Comparison of ENCODE assay signal across 20 mouse cellular contexts in genomic region chr1:73991226-73991625, GRCm38 (mm10).
DNase-seq lines count a peak whose midpoint lies in the region; ATAC-seq and TF ChIP-seq lines count a peak whose summit lies in the region.
"Had no signal": no experiment of that assay in that cellular context is flagged by ENCODE, and none has a peak within 500 bp of the region (broad histone marks: within the 10 kb centered on the region; RNA-seq: fewer than 3 reads in every experiment).

No protein-coding gene starts in this region.

- H3K27ac ChIP-seq in intestine, postnatal 0 days (ENCODE audit: low read depth, low read length), result no peak overlapping the region
- no peak overlapping the region for H3K27ac ChIP-seq in intestine, embryonic 16.5 days (ENCODE audit: low read length)
- no peak overlapping the region for H3K27ac ChIP-seq in hindbrain, postnatal 0 days
- H3K27ac ChIP-seq: embryonic facial prominence, embryonic 13.5 days; liver, embryonic 15.5 days; midbrain, embryonic 13.5 days; neural tube, embryonic 15.5 days had no signal

- H3K4me1 ChIP-seq in intestine, postnatal 0 days (replicated peaks; ENCODE audit: control insufficient read depth, insufficient read depth, low read length), result 0 out of 2 replicates have a peak, but pooled peaks cover 4% of the 10 kb centered on the region
- H3K4me1 ChIP-seq in intestine, embryonic 16.5 days (ENCODE audit: control insufficient read depth, insufficient read depth, low read length), result no peaks in the 10 kb centered on the region
- no peaks in the 10 kb centered on the region for H3K4me1 ChIP-seq in hindbrain, postnatal 0 days (ENCODE audit: insufficient read depth, low read length)
- H3K4me1 ChIP-seq: liver, embryonic 15.5 days; midbrain, embryonic 13.5 days; neural tube, embryonic 15.5 days had no signal

- no peaks in the 10 kb centered on the region for H3K9me3 ChIP-seq in intestine, postnatal 0 days (ENCODE audit: control insufficient read depth)
- H3K9me3 ChIP-seq in intestine, embryonic 16.5 days (ENCODE audit: control insufficient read depth, low read length), result no peaks in the 10 kb centered on the region
- H3K9me3 ChIP-seq in hindbrain, postnatal 0 days (ENCODE audit: low read length), result no peaks in the 10 kb centered on the region
- H3K9me3 ChIP-seq: embryonic facial prominence, embryonic 13.5 days; liver, embryonic 15.5 days; midbrain, embryonic 13.5 days; neural tube, embryonic 15.5 days had no signal

- H3K36me3 ChIP-seq in intestine, postnatal 0 days (ENCODE audit: control insufficient read depth, insufficient read depth), result peaks cover 29% of the 10 kb centered on the region; the same call in 1 of the 2 replicates
- H3K36me3 ChIP-seq in intestine, embryonic 16.5 days (ENCODE audit: control insufficient read depth, insufficient read depth, low read length), result peaks cover 4% of the 10 kb centered on the region; the same call in 1 of the 2 replicates
- no peaks in the 10 kb centered on the region for H3K36me3 ChIP-seq in hindbrain, postnatal 0 days (ENCODE audit: insufficient read depth, low read length)
- H3K36me3 ChIP-seq: midbrain, embryonic 13.5 days; neural tube, embryonic 15.5 days had no signal

- DNase-seq in layer of hippocampus, adult 11-12 months (ENCODE audit: low spot score), result peak; percentile 62
- DNase-seq in layer of hippocampus, postnatal 10 days (ENCODE audit: low spot score in 2 of 2), result no peak
- peak; percentile 83 for DNase-seq in brain, adult 2 months (ENCODE audit: low read depth, low spot score)
- peak; percentile 57 to 62 for DNase-seq in layer of hippocampus, adult 8-10 months (ENCODE audit: low spot score in 2 of 2)
- DNase-seq in left cerebral cortex, postnatal 25 days (ENCODE audit: low spot score in 2 of 2), result peak; percentile 46 to 81
- DNase-seq in hindbrain, postnatal 0 days (ENCODE audit: low spot score), result no peak
- DNase-seq: adrenal gland, postnatal 14 days; cerebellum, adult 9-10 months; forebrain, postnatal 0 days; gastrocnemius, postnatal 25 days; kidney, adult 9 months; kidney, postnatal 4 days had no signal

- no peak for TF ChIP-seq CTCF in intestine, postnatal 0 days (IDR thresholded peaks at IDR 0.05; ENCODE audit: low read depth)
- TF ChIP-seq CTCF in hindbrain, postnatal 0 days (IDR thresholded peaks at IDR 0.05; ENCODE audit: low read depth), result no peak

- intact Hi-C loops in left cerebral cortex, postnatal 25 days (cut with DNase I), result no loop called here

- no peak for ATAC-seq in intestine, postnatal 0 days
- no peak for ATAC-seq in intestine, embryonic 16.5 days
- no peak for ATAC-seq in hindbrain, postnatal 0 days
- ATAC-seq: forebrain, postnatal 0 days; hindbrain, embryonic 16.5 days; midbrain, embryonic 13.5 days had no signal

- no peak overlapping the region for H3K9ac ChIP-seq in intestine, postnatal 0 days (ENCODE audit: low read depth, low read length)
- H3K9ac ChIP-seq in intestine, embryonic 16.5 days (ENCODE audit: low read depth, low read length), result no peak overlapping the region
- H3K9ac ChIP-seq in hindbrain, postnatal 0 days (replicated peaks; ENCODE audit: low read length), result no peak overlapping the region
- H3K9ac ChIP-seq: embryonic facial prominence, embryonic 13.5 days; forebrain, postnatal 0 days; liver, embryonic 15.5 days; midbrain, embryonic 13.5 days; neural tube, embryonic 15.5 days had no signal

- H3K4me2 ChIP-seq in intestine, postnatal 0 days (replicated peaks; ENCODE audit: low read depth), result no peak overlapping the region
- no peak overlapping the region for H3K4me2 ChIP-seq in intestine, embryonic 16.5 days (ENCODE audit: low read depth, low read length)
- no peak overlapping the region for H3K4me2 ChIP-seq in hindbrain, postnatal 0 days (ENCODE audit: low read depth, low read length)
- H3K4me2 ChIP-seq: embryonic facial prominence, embryonic 13.5 days; liver, embryonic 15.5 days; midbrain, embryonic 13.5 days; neural tube, embryonic 15.5 days had no signal

- WGBS in intestine, postnatal 0 days, result 69% methylated on average over 7 of the region's 7 CpGs
- WGBS in intestine, embryonic 16.5 days, result 63% methylated on average over 7 of the region's 7 CpGs
- 72% methylated on average over 7 of the region's 7 CpGs for WGBS in hindbrain, postnatal 0 days

- H3K27me3 ChIP-seq in intestine, postnatal 0 days (replicated peaks; ENCODE audit: control insufficient read depth, insufficient read depth, low read length), result no peaks in the 10 kb centered on the region
- no peaks in the 10 kb centered on the region for H3K27me3 ChIP-seq in intestine, embryonic 16.5 days (replicated peaks; ENCODE audit: control insufficient read depth, insufficient read depth, low read length)
- no peaks in the 10 kb centered on the region for H3K27me3 ChIP-seq in hindbrain, postnatal 0 days (ENCODE audit: insufficient read depth, low read length)
- H3K27me3 ChIP-seq: embryonic facial prominence, embryonic 13.5 days; liver, embryonic 15.5 days; midbrain, embryonic 13.5 days; neural tube, embryonic 15.5 days had no signal

- H3K4me3 ChIP-seq in intestine, postnatal 0 days (ENCODE audit: low read depth, low read length), result no peak overlapping the region
- no peak overlapping the region for H3K4me3 ChIP-seq in intestine, embryonic 16.5 days (ENCODE audit: low read length)
- H3K4me3 ChIP-seq in hindbrain, postnatal 0 days (ENCODE audit: low read length), result no peak overlapping the region
- H3K4me3 ChIP-seq: embryonic facial prominence, embryonic 13.5 days; liver, embryonic 15.5 days; midbrain, embryonic 13.5 days; myocyte; neural tube, embryonic 15.5 days had no signal

Comparison
In these comparisons a context has a peak if more than half of its experiments do, and no peak if none do; other contexts are left out.
1. DNase-seq: peak in layer of hippocampus, adult 11-12 months (single experiment), brain, adult 2 months (single experiment), layer of hippocampus, adult 8-10 months (2 of 2) and left cerebral cortex, postnatal 25 days (2 of 2); none in layer of hippocampus, postnatal 10 days (0 of 2) and hindbrain, postnatal 0 days (single experiment).